Mouse (Mus musculus) frontal cortex, postnatal 10 days (tissue): Measurements from ENCODE around the gene Ddx46.

Experiments used
- DNase-seq, 2 experiments: peaks; one replicate each; pipeline ENCODE4 v3.0.0; 2022; ENCODE audit warnings: low spot score in 2 of 2, mixed read lengths in 1 of 2

The Ddx46 gene

DNA sequence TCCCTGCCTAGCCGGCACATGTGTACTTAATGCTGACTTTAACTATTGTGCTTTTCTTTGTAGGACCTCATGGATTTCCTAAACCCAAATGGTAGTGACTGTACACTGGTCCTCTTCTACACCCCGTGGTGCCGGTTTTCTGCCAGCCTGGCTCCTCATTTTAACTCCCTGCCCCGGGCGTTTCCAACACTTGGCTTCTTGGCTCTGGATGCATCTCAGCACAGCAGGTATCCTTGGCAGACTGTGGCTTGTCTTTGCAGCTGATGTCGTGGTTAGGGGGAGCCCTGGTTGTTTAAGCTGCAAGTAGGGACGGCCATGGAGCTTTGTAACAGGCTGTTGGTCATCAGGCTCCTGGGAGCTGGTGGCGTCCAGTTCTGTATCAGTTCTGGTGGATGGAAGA lies 86.7 kb downstream of the Ddx46 start:
- DNase-seq: no peak

DNA sequence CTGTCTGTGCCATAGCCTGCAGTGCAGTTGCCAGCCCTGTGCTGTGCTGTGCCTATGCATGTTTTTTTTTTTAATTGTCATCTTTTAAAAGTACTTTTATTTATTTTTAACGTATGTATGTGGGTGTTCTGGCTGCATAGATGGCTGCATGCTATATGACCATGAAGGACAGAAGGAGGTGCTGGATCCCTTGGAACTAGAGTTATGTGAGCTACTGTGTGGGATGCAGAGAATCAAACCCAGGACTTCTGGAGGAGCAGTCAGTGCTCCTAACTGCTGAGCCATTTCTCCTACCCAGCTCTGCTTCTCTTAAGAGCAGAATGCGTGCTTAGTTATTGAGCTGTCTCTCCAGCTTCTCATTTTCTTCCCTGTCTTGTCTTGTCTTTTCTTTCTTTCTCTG lies 87.2 kb downstream of the Ddx46 start:
- no peak for DNase-seq

- DNase-seq: no peak
These were observed 91.8 kb downstream of the Ddx46 start for GRCm38 (mm10) chr13:55726598-55727119.

DNA sequence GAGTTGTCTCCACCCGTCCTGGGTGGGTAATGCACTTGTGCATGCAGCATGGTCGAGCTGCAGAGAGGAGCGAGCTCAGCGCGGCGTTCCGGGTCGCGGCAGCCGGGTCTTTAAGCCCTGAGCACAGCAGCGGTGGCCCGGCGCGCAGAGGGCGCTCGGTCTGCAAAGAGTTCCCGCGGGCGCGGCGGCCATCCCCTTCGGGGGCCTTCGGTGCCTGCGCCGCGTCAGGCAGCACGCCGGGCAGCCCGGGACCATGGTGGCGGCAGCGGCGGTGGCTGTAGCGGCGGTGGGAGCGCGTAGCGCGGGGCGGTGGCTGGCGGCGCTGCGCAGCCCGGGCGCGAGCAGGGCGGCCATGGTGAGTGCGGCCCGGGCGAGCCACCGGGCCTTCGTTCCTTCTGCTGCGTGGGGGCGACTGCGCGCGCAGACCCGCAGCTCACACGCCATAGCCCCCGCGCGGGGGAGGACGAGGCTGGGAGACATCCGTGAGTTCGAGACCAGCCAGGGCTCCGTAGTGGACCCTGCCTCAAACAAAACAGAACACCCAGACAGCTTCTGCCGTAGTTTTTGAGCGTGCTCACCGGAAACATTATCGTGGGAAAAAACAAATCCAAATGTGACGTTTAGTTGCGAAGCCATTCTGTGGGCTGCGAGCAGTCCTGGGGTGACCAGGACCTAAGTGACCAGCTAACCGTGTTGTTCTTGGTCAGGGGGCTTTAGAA lies 92.5 kb downstream of the Ddx46 start, which contains the start of gene Pcbd2:
TSS of gene Pcbd2 (plus strand) at position 249 of the 719 bp plus-strand sequence.
- DNase-seq: peak; percentile 69 to 82

DNA sequence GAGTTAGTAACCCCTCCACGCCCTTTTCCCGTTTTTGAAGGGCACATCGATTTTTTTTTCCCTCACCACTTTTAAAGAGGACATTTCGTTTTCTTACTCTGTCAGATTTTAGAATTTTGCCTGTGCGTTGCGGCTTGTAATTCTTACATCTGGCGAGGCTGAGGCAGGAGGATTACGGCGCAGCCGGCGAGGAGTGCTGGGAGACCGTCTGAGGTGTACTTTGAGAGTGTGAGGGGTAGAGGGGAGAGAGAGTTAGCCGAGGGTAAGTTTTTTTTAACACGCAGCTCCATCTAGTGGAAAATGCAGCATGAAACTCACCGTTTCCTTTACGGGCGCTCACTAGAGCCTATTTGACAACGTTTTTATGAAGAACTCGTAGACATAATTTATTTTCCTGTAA lies 93.0 kb downstream of the Ddx46 start:
- peak in 1 of 2 experiments; percentile 54 for DNase-seq

- DNase-seq: no peak
These were observed 95.9 kb downstream of the Ddx46 start for GRCm38 (mm10) chr13:55730716-55731115.
